8 mouse cellular contexts compared by ENCODE assay signal in the genomic region with DNA sequence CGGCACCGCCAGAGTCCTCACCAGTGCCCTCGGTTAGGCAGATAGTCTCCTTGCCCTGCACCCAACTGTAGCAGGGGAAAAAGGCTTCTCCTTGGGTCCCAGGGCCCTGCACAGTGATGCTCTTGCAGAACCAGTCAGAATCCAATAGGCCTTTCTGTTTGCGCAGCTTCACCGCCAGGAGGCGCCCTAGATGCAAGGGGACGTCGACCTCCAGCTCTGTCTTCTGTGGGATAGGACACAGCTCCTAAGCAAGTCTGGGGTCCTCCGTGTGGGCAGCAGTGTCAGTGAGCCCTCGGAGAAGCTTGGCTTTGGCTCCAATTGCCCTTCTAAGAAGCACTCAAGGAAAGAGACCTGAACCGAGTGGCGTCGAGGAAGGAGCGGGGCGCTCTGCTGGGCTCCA. TPM values are rescaled to one million over a fixed set of nuclear protein-coding genes. Genes with fewer than 3 reads are reported as not detected.
DNase-seq lines count a peak whose midpoint lies in the region; ATAC-seq and TF ChIP-seq lines count a peak whose summit lies in the region.

No protein-coding gene starts in this region.

- TF ChIP-seq CTCF in G1E (IDR thresholded peaks at IDR 0.05; ENCODE audit: low read depth, low read length): peak; percentile 81

- WGBS in midbrain, embryonic 11.5 days: 5% methylated on average over 15 of the region's 15 CpGs
- WGBS in stomach, embryonic 15.5 days: 2% methylated on average over 15 of the region's 15 CpGs

- peaks cover 47% of the 10 kb centered on the region for H3K27me3 ChIP-seq in G1E (ENCODE audit: insufficient read depth, low read length)
- peaks cover 20% of the 10 kb centered on the region for H3K27me3 ChIP-seq in midbrain, embryonic 11.5 days (ENCODE audit: control insufficient read depth, insufficient read depth, low read length)
- peaks cover 43% of the 10 kb centered on the region for H3K27me3 ChIP-seq in stomach, embryonic 15.5 days (replicated peaks)

- peak; percentile 70 to 76 for DNase-seq in cerebellum, postnatal 10 days
- DNase-seq in G1E (ENCODE audit: low spot score): peak; percentile 31
- DNase-seq in embryo, embryonic 11.5 days (ENCODE audit: low read depth, low spot score): peak; percentile 30
- DNase-seq in layer of hippocampus, postnatal 36 days: peak; percentile 9 to 12
- DNase-seq in midbrain, embryonic 11.5 days (ENCODE audit: low spot score, missing footprints): peak; percentile 94

- no peak overlapping the region for H3K4me3 ChIP-seq in G1E (ENCODE audit: low read depth, low read length)
- H3K4me3 ChIP-seq in midbrain, embryonic 11.5 days (ENCODE audit: low read depth, low read length): peak overlapping the region; percentile 5; the same call in 1 of the 2 replicates
- 0 out of 2 replicates have a peak overlapping the region, but pooled peaks have one; percentile 8 for H3K4me3 ChIP-seq in stomach, embryonic 15.5 days (replicated peaks)

- H3K9ac ChIP-seq in midbrain, embryonic 11.5 days (ENCODE audit: low read length): no peak overlapping the region
- H3K9ac ChIP-seq in stomach, embryonic 15.5 days: no peak overlapping the region

- H3K27ac ChIP-seq in midbrain, embryonic 11.5 days (ENCODE audit: low read depth, low read length): no peak overlapping the region
- no peak overlapping the region for H3K27ac ChIP-seq in stomach, embryonic 15.5 days

- peak overlapping the region; percentile 22; the same call in 1 of the 2 replicates for H3K4me2 ChIP-seq in midbrain, embryonic 11.5 days
- H3K4me2 ChIP-seq in stomach, embryonic 15.5 days: peak overlapping the region; percentile 34

- H3K9me3 ChIP-seq in G1E (replicated peaks): no peaks in the 10 kb centered on the region
- no peaks in the 10 kb centered on the region for H3K9me3 ChIP-seq in midbrain, embryonic 11.5 days (ENCODE audit: control insufficient read depth, low read length)
- no peaks in the 10 kb centered on the region for H3K9me3 ChIP-seq in stomach, embryonic 15.5 days

- H3K4me1 ChIP-seq in G1E (ENCODE audit: insufficient read depth, low read depth, low read length): 0 out of 2 replicates have a peak, but pooled peaks cover 6% of the 10 kb centered on the region
- no peaks in the 10 kb centered on the region for H3K4me1 ChIP-seq in midbrain, embryonic 11.5 days (ENCODE audit: control insufficient read depth, insufficient read depth, low read length)
- no peaks in the 10 kb centered on the region for H3K4me1 ChIP-seq in stomach, embryonic 15.5 days

- no peaks in the 10 kb centered on the region for H3K36me3 ChIP-seq in G1E (replicated peaks)
- H3K36me3 ChIP-seq in midbrain, embryonic 11.5 days (ENCODE audit: control insufficient read depth, insufficient read depth, low read length): no peaks in the 10 kb centered on the region
- no peaks in the 10 kb centered on the region for H3K36me3 ChIP-seq in stomach, embryonic 15.5 days

- no peak for ATAC-seq in cerebellum, adult (ENCODE audit: insufficient number of reproducible peaks, low FRiP score, low TSS enrichment)
- no peak for ATAC-seq in G1E (ENCODE audit: extremely low read depth, insufficient number of reproducible peaks, low FRiP score, poor library complexity, severe bottlenecking)
- peak; percentile 4 to 62; a peak in 1 of 4 replicates for ATAC-seq in hematopoietic stem cell, adult 5-6 weeks (replicated peaks in 1 of 2; ENCODE audit: insufficient read depth in 1 of 2, low FRiP score in 2 of 2, low TSS enrichment in 1 of 2, low read depth in 1 of 2, poor library complexity in 2 of 2, severe bottlenecking in 2 of 2)
- no peak for ATAC-seq in midbrain, embryonic 11.5 days (ENCODE audit: low FRiP score)
- ATAC-seq in stomach, embryonic 15.5 days (ENCODE audit: insufficient read depth, low FRiP score, low read depth): no peak

RNA-seq across cellular contexts. Expression of a gene that starts 0.8 kb away (rescaled TPM):
- total RNA-seq in G1E (2014; fragmentation: Nextera tagmentation): not detected in 2 replicates
- 0.16 TPM in 1 of 2 replicates, not detected in the other for total RNA-seq in G1E (2017)
- polyA plus RNA-seq in G1E (2012): not detected in 2 replicates
- not detected in 2 replicates for total RNA-seq in hematopoietic stem cell, adult 5-6 weeks (2017)
- not detected for total RNA-seq in layer of hippocampus, postnatal 36 days (2021)
- 0.21 TPM in 1 of 2 replicates, not detected in the other for polyA plus RNA-seq in midbrain, embryonic 11.5 days (2014; fragmentation: Nextera tagmentation; extraction: Ambion mirVana)
- polyA plus RNA-seq in stomach, embryonic 15.5 days (2015; fragmentation: Nextera tagmentation; extraction: Ambion mirVana): 0.06 TPM in 1 of 2 replicates, not detected in the other

RNA-seq across cellular contexts. Expression of a gene that starts 30.2 kb away (rescaled TPM):
- total RNA-seq in G1E (2014; fragmentation: Nextera tagmentation) (not detected in 2 replicates), G1E (2017) (not detected in 2 replicates)
- not detected in 2 replicates for polyA plus RNA-seq in G1E (2012)
- 1.6 and 4.4 TPM in 2 replicates for total RNA-seq in hematopoietic stem cell, adult 5-6 weeks (2017)
- total RNA-seq in layer of hippocampus, postnatal 36 days (2021): not detected
- 0.12 and 0.14 TPM in 2 replicates for polyA plus RNA-seq in midbrain, embryonic 11.5 days (2014; fragmentation: Nextera tagmentation; extraction: Ambion mirVana)
- 6.7 and 9.5 TPM in 2 replicates for polyA plus RNA-seq in stomach, embryonic 15.5 days (2015; fragmentation: Nextera tagmentation; extraction: Ambion mirVana)

Comparison
In these comparisons a context has a peak if more than half of its experiments do, and no peak if none do; other contexts are left out.
1. DNase-seq: peak in every context shown above with its lines; median percentile 94 in midbrain, embryonic 11.5 days; 73 in cerebellum, postnatal 10 days; 31 in G1E; 30 in embryo, embryonic 11.5 days; 10 in layer of hippocampus, postnatal 36 days.
2. ATAC-seq: peak in hematopoietic stem cell, adult 5-6 weeks (2 of 2); none in cerebellum, adult (single experiment), G1E (single experiment), midbrain, embryonic 11.5 days (single experiment) and stomach, embryonic 15.5 days (single experiment).